Mouse (Mus musculus): ENCODE data around the gene Diaph2.
"Not testable (repeated sequence)": the region's sequence is repeated elsewhere in the genome, so short reads cannot be mapped to it uniquely, and the experiment has no call there.

Gene Diaph2

DNA sequence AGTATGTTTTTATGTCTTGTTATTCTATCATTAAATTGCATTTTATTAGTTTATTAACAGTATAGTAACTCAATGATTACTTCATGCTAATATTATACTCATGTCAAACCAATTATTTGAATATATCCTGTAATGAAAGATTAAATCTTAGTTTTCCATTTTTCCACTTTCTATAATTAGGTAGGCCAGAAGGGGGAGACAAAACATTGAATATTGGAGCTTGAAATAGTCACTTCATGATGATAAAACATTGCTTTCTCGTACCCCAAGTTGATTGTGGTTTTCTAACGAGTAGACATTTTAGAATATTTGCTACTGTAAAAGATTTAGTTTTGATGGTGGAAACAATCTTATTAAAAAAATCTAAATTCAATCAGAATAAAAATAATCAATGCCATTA lies 82.4 kb downstream of the Diaph2 start:
- peak; percentile 2 for DNase-seq (ENCODE audit: low read depth)

DNA sequence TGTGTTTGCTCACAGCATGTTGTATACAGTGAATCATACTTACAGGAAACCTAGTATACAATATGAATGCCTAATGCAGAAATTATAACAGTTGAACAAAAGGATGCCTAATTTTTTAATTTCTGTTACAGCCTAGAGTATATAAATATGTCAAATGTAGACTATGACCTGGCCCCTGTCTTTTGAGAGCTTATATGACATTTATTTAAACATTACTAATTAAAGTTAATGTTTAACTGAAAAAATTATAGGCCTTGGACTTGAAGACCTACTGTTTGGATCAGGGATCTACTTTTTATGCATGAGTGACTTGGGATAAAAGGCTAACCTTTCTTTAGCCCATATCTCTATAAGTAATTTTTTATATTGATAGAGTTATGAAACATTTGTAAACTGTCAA lies 84.3 kb downstream of the Diaph2 start:
- no peak for DNase-seq (ENCODE audit: low read depth)

DNA sequence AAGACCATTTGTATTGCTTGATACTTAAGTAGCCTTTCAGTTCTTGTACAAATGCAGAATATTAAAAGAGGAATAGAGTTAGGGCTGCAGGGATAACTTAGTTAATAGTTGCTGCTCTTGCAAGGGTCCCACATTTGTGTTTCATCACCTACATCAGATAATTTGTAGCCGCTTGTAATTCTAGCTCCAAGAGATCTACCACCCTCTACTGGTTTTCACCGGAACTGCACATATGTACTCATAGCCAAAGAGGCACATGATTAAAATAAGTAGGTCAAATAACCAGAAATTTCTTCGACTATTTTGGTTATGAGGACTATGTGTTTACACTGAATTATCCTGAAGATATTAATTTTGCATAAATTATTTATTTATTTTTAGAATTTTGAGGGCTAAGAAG lies 134.9 kb downstream of the Diaph2 start:
- peak; percentile 20 for DNase-seq (ENCODE audit: low read depth)

DNA sequence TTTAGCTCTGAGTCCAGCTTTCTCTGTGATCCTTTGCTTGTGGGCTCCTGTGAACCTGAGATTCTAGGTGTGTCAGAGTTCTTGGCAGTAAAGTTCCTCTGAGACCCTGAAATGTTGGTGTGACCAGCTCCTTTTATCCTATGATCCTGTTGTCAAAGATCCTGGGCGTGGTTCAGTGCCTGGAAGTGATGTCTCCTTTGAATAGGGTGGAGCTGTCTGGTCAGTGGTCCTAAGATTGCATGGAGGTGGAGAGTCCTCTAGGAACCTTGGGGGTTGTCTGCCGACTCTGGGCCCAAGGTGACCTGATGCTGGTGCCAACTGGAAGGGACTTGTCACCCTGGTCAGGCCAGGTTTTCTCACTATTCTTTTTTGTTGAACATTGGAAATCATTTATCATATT lies 176.3 kb downstream of the Diaph2 start:
- no peak for DNase-seq (ENCODE audit: low read depth)

DNA sequence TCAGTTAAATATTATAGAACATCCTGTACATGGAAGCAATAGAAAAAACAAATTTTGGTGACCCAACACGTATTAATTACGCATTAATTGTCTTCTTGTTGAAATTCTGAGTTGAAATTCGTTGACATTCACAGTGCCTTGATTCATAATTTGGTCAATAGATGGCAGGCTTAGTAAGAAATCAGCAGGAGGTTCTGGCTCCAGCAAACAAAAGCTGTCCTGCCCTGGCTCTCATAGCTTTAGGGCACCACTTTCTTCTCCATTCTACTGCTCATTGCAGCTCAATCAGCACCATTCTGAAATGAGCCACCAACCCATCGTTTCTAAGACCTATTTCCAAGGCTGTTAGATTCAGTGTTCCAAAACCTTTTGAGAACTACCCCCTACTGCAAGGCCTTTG lies 225.3 kb downstream of the Diaph2 start:
- no peak for DNase-seq (ENCODE audit: low read depth)

DNA sequence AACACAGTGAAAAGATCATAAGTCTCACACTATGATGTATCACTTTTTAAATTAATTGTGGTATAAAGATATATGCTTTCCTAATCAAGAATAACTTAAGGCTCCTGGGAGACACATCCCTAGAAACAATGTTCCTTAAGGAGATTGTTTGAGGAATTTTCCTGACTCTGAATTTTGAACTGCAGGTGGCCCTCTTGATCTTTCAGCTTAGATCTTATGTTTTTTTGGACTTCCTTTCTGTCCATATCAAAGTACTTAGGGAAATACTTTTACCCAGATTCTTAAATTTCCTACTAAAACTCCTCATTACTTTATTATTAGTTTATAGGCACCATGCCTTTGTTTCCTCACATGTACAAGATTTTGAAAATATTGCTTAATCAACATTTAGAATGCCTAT lies 258.7 kb downstream of the Diaph2 start:
- no peak for DNase-seq (ENCODE audit: low read depth)

DNA sequence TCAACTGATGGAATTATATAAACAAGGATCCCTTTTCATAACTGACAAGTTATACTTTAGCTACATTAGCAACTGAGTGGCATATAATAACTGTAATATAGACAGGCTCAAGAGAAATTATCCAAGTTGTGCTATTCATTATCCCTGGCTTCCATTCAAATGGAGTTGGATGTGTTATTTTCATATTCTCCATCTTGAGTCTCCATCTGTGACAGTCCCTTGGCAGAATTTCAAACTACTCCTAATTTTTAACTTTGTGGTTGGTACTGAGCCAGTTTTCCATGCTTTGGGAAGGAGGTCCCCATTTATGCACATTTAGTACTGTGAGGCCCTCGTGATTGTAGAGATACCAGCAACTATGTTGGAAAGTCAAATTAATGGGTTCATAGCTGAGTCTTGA lies 270.2 kb downstream of the Diaph2 start:
- DNase-seq (ENCODE audit: low read depth) = no peak

DNA sequence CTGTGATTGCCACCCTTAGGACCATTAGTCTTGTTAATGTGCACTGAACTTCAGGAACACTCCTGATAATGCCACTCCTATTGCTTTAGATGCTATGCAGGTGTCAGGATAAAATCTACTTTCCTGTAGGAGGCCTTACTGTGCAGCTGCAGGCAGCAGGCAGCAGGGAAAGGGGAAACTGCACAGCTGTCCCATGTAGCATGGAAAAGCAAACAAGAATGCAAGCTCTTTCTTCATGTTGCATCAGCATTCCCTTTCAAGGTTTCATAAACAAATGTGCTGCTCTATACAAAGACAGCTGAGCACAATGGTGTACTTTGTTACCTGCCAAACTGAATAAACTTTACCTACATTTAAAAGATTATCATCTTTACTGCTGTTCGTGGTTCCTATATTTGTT lies 295.0 kb downstream of the Diaph2 start:
- no peak for DNase-seq (ENCODE audit: low read depth)

DNA sequence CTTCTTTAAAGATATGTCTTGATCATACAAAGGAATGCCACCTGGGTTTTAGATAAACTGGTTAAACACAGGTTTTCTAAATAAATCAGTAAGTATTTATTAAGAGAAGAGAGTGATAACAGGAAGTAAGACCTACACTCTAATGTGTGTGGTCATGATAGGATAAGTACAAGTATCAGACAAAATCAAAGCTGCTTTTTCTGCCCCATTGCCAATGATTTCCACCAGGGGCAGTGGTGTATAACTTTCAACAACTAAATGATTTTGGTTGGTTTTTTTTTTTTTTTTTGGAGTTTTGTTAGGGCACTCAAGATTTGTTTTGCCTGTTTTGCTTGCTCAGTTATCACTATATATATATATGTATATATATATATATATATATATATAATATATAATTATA lies 399.7 kb downstream of the Diaph2 start:
- no peak for DNase-seq (ENCODE audit: low read depth)

DNA sequence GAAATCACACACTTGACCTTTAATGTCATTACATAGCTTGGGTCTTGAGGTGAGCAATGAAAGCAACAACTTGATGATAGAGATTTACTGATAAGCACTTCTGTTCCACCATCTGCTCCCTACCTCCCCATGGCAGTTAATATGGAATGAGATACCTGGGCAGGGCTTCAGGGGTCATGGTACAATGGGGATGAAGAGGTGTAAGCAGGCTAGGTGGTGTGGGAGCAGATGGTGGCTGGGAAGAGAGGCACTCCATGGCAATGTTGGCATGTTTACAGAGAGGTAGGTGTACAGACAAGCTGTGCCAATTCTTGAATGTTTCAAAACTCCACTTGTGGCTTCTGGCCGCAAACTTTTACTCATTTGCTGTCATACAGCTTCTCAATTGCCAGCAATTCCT lies 402.6 kb downstream of the Diaph2 start:
- no peak for DNase-seq (ENCODE audit: low read depth)

DNA sequence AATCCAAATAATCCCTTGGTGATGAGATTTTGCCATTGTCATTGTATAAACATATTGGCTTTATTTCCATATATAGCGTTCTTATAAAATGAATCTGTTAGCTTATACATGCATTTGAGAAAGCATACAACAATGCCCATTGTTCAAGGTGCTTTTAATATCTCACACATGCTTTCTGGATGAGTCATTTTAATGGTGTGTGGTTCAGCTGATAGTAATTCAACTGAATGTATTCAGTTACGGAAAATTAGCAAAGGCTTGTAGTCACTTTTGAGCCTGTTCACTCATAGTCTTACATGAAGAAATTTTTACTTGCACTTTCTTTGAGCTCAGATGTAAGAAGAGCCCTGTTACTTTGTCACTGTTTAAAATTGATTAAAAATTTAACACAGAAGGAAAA lies 423.6 kb downstream of the Diaph2 start:
- no peak for DNase-seq (ENCODE audit: low read depth)

DNA sequence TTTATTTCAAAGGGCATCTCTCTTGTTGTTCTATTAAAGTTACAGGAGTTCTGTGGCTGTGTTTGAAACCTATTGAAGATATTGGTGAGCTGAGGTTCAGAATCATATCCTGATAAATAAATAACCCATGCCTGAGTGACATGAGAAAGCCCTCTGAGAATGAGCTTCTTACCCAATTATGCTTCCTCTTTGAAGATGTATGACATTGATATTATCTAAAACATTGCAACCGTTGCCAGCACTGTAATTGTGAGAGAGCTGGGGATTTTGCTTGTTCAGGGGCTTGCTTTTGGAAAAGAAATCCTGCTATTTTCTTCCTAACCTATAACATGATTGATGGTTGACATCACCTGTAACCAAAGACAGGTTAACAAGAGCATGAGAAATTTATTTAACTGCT lies 438.3 kb downstream of the Diaph2 start:
- no peak for DNase-seq (ENCODE audit: low read depth)

DNA sequence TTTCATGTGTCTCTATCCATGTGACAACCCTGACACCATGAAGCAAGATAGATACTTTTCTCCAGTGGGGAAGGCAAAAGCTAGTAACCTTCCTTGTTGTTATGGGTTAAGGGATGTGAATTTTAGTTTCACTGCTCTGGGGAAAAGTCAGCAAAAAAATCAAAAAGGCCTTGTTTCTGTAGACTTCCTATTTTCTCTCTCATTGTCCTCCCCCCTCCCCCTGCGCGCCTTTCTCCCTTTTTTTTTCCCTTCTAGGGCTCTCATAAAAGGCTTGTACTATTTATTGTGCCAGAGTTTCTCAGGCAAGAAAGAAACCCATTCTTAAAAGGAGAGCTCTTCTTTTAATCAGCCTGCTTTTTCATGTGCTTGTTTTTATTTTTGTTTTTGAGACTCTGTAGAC lies 438.9 kb downstream of the Diaph2 start:
- DNase-seq (ENCODE audit: low read depth) = no peak

DNA sequence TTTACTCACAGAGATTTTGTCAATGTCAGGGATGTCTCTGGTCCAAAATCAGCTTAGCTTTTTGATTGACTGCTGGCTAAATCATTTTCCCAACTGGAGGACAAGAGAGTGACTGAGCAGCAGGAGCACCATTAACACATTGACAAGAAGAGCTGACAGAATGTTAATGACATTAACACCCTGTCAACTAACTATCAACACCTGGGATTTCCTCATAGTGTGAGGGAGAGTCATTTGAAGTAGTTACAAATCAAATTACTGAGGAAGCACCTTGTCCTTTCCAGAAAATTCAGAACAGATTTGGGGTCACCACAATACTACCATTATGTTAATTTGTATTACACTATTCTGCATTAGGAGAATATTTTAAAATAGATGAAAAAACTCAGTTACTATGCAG lies 439.7 kb downstream of the Diaph2 start:
- DNase-seq (ENCODE audit: low read depth) = no peak

DNA sequence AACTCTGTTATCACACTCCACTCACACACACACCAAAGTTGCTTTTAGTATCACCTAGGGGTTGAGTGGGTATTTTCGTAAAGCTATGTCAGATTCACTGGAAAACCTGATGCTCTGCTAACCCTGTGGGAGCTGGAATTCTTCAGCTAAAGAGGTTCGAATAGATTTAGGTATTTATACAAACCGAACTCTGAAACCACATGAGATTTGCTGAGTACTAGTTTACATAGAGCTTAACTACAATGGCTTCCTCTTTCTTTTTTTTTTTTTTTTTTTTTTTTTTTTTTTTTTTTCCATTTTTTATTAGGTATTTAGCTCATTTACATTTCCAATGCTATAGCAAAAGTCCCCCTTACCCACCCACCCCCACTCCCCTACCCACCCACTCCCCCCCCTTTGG lies 447.9 kb downstream of the Diaph2 start:
- DNase-seq (ENCODE audit: low read depth) = not testable (repeated sequence)

DNA sequence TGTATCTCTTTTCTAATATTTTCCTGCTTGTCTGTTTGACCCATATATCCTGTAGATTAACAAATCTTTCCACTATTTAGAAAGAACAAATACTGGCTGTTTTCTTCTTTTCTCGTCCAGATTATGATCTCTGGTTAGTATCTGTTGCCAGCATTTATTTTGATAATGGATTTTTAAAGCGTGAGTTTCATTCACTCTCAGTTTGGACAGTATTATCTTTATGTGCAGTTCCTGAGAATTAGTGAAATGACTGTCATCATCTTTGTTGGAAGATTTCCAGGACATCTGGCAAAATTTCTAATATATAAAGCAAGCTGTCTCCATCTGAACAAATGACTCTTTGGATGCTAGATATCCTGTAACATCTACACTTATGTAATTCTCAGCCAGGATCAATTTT lies 455.7 kb downstream of the Diaph2 start:
- DNase-seq (ENCODE audit: low read depth) = no peak

DNA sequence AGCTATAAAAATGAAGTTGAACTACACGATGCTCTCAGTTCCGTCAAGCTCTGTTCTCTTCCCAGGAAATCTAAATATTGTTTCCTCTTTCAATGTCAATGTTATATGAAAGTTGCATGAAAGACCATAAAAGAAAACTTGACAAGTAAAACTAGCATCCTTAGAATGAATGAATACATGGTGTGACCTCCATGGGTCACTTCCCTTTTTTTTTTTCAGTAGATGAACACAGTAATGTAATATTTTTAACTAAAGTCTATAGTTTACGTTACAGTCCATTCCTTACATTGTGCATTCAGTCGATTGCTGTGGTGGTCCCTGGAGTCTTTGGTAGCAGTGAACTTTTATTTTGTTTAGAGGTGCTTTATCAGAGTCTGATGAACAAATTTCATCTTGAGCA lies 462.7 kb downstream of the Diaph2 start:
- DNase-seq (ENCODE audit: low read depth) = no peak

DNA sequence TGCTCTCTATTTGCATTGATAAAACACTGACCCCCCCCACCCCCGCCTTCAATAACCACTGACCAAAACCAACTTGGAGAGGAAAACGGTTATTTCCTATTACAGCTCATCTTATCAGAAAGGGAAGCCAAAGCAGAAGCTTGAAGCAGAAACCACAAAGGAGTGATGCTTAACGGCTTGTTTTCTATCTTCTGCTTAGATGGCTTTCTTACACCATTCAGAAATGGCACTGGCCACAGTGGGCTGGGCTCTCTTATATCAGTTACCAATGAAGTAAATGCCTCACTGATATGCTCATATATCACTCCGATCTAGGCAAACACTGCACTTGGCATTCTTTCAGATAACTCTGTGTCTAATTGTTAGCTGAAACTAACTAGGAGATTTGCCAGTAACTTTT lies 463.2 kb downstream of the Diaph2 start:
- DNase-seq (ENCODE audit: low read depth) = no peak

DNA sequence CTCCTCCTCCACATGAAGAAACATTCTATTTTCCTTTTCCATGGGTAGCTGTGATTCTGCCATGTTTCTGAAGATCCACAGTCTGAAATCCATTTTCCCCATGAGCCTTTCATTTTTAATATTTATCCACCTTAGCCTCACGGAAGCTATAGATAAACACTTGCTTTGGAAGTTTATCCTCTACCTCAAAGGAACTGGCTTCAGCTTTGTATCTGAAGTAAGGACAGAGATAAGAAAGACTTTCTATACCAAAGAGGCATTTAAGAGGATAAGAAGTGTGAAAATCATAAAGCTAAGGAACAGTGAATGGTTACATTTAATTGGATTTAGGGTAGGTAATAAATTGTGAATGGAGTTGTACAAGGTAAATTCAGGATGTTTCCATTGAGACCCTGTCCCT lies 480.5 kb downstream of the Diaph2 start:
- no peak for DNase-seq (ENCODE audit: low read depth)

DNA sequence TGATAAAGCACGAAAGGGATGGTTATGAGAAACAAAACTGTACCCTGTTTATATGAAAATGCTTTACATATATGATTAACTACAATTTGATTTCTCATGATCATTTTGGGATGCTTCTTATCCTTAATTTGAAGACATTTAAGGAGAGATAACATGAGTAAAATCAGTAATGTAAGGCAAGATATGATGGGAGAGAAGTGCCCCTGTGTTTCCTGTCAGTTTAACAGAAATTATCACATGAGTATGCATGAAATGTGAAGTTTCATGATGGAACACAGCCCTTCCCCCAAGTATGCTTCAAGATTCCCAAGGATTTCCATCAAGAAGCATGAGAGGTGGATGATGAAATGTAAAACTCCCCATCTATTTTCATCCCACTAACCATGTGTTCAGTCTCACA lies 485.6 kb downstream of the Diaph2 start:
- DNase-seq (ENCODE audit: low read depth) = no peak

DNA sequence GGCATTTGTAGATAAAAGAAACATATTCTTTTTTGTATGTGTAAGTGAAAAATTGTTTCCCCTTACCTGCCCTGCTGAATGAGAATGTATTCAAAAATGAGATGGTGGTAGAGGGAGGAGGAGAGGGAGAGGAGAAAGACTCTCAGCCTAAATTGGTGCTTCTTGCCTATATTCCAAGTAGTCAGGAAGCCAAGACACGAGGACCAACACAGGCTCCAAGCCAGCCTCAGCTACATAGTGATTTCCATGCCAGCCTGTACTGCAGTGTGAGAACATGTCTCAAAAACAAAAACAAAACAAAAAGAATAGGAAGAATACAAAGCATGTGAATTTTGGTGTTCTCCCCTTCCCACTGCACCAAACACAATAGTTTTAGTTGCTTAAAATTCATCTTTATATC lies 497.1 kb downstream of the Diaph2 start:
- DNase-seq (ENCODE audit: low read depth) = no peak

DNA sequence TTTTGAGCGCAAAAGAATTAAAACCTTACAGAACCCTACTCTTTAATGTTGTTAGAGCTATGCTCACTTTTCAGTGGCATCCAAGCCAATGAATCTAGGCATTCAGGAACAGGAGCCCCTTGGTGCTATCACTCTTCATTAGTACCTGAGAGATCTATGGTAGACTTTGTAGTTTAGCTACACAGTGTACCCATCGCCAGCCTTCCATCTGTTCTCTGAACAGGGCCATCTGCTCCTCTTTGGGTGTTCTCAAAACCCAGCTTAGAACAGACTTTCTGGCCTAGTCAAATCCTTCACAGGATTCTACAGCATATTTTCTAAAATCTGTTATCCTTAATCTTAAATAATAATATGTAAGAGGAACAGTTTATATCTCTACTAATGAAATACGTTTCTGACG lies 504.1 kb downstream of the Diaph2 start:
- no peak for DNase-seq (ENCODE audit: low read depth)

DNA sequence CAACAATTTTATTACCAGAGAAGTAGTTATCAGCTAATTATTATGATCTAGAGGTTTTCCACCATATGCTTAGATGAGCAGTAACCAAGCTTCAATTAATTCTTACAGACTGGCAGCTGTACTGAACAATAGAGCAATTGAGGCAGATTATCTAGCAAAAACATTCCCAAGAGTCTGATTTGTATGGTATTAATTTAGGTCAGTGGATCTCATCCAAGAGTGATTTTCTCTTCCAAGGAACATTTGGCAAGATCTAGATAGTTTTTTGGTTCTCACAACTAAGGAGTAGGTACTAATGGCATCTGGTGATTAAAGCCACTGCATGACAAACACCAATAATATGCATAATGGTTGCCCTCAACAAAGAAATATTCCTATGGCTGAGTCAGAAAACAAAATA lies 516.2 kb downstream of the Diaph2 start:
- DNase-seq (ENCODE audit: low read depth) = no peak

DNA sequence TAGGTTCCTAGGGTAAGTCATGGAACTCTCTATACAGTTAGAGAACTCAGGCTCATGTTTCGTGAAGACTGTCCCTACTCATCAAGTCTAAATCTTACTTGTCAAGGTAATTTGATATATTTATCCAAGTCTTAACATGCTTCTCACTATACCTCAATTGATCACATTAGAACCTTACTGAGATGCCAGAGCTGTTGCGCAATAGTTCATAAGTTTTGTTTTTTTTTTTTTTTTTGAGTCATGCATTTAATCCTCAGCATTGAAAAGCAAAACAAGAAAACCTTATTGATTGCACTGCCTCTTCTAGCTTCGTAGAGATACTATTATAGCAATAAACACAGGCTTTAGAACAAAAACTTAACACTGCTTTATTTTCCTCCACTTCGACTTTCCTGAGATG lies 529.6 kb downstream of the Diaph2 start:
- DNase-seq (ENCODE audit: low read depth) = no peak

DNA sequence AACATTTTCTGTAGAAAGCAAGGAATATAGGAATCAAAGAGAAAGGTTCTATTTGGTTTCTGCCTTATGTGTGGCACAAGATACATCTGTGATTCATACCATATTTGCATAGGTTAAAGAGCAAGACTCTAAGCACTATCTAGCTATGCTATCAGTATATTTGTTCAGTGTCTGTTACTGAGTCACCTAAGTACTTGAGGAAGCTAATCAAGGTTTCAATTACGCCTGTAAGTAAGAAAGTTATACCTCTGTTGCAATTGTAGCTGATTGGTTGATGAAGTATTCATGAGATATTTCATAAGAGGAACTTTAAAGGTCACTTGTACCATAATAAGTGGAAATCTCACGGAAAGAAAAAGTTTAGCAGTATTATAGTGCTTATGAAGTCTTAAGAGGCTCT lies 531.9 kb downstream of the Diaph2 start:
- DNase-seq (ENCODE audit: low read depth) = no peak

Measured in c-Kit-positive CD71-positive TER-119-negative erythroid progenitor cells, embryonic 14.5 days (primary cell).